Mouse (Mus musculus) myocyte (in vitro differentiated cells): ENCODE measurements at regions not wholly inside any gene's neighbourhood (a gene's known extent, or its start where the extent isn't known, plus 50 kb on each side); places are given as distances from the start of the nearest gene placed in this dataset.

ENCODE experiments used
- H3K27me3 ChIP-seq: one replicate; pipeline ENCODE4 v1.6.1; 2011; ENCODE audit not compliant: control insufficient read depth, insufficient read depth, insufficient read length
- H3K36me3 ChIP-seq: one replicate; pipeline ENCODE4 v1.6.1; 2011; ENCODE audit not compliant: control insufficient read depth, insufficient read depth
- H3K4me2 ChIP-seq: one replicate; pipeline ENCODE4 v1.6.1; 2011; ENCODE audit warnings: low read depth, control low read depth
- H3K4me3 ChIP-seq: one replicate; pipeline ENCODE4 v1.5.1; 2011; ENCODE audit warnings: mild to moderate bottlenecking, control low read depth, moderate library complexity
- H3K79me2 ChIP-seq: one replicate; pipeline ENCODE4 v1.6.1; 2011; ENCODE audit not compliant: control insufficient read depth, insufficient read depth
- H3ac ChIP-seq: one replicate; pipeline ENCODE4 v1.6.1; 2011; ENCODE audit not compliant: control insufficient read depth, insufficient read length
- CEBPB ChIP-seq: IDR thresholded peaks from 2 replicates; pipeline ENCODE4 v1.6.1; 2011; ENCODE audit warnings: mild to moderate bottlenecking, moderate library complexity; ENCODE audit not compliant: poor library complexity, insufficient read depth, severe bottlenecking
- E2F4 ChIP-seq: IDR thresholded peaks from one replicate; pipeline ENCODE4 v1.6.1; 2011; ENCODE audit warnings: mild to moderate bottlenecking, control low read depth, moderate library complexity; ENCODE audit not compliant: insufficient read depth
- MAX ChIP-seq: IDR thresholded peaks from one replicate; pipeline ENCODE4 v1.6.1; 2011; ENCODE audit warnings: low read depth, mild to moderate bottlenecking, control low read depth
- MYOD1 ChIP-seq, 3 experiments: IDR thresholded peaks; one replicate each; pipeline ENCODE4 v1.6.1; 2011; ENCODE audit warnings: control low read depth in 2 of 3, low read depth in 2 of 3, mild to moderate bottlenecking in 2 of 3, moderate library complexity in 1 of 3; ENCODE audit not compliant: insufficient read length in 2 of 3, control insufficient read depth in 1 of 3
- MYOG ChIP-seq, 3 experiments: IDR thresholded peaks; one replicate each; pipeline ENCODE4 v1.6.1; 2011; ENCODE audit warnings: control low read depth in 2 of 3, low read depth in 2 of 3, mild to moderate bottlenecking in 2 of 3; ENCODE audit not compliant: insufficient read length in 2 of 3, control insufficient read depth in 1 of 3, insufficient read depth in 1 of 3
- POLR2A ChIP-seq: IDR thresholded peaks from one replicate; pipeline ENCODE4 v1.6.1; 2011; ENCODE audit warnings: low read depth, mild to moderate bottlenecking, control low read depth, moderate library complexity; ENCODE audit not compliant: insufficient read length
- POLR2AphosphoS2 ChIP-seq: IDR thresholded peaks from one replicate; pipeline ENCODE4 v1.6.1; 2011; ENCODE audit warnings: low read depth, control low read depth; ENCODE audit not compliant: insufficient read length
- REST ChIP-seq: IDR thresholded peaks from one replicate; pipeline ENCODE4 v1.6.1; 2011; ENCODE audit warnings: mild to moderate bottlenecking, control low read depth, moderate library complexity; ENCODE audit not compliant: insufficient read depth, insufficient read length
- SRF ChIP-seq: IDR thresholded peaks from one replicate; pipeline ENCODE4 v1.6.1; 2011; ENCODE audit warnings: low read depth; ENCODE audit not compliant: control insufficient read depth, insufficient read length
- TCF12 ChIP-seq: IDR thresholded peaks from one replicate; pipeline ENCODE4 v1.6.1; 2011; ENCODE audit warnings: mild to moderate bottlenecking, control low read depth; ENCODE audit not compliant: poor library complexity, insufficient read depth, severe bottlenecking
- TCF3 ChIP-seq: IDR thresholded peaks from one replicate; pipeline ENCODE4 v1.6.1; 2011; ENCODE audit warnings: low read depth, control low read depth; ENCODE audit not compliant: insufficient read length
- USF1 ChIP-seq: IDR thresholded peaks from one replicate; pipeline ENCODE4 v1.6.1; 2011; ENCODE audit warnings: low read depth, mild to moderate bottlenecking, control low read depth, moderate library complexity

GRCm38 (mm10) chr1:186572651-186573050 is 133.1 kb downstream of the Tgfb2 start:
- TF ChIP-seq MAX: no peak
- no peak overlapping the region for H3K4me3 ChIP-seq
- H3ac ChIP-seq: no peak overlapping the region
- no peak overlapping the region for H3K4me2 ChIP-seq
- H3K79me2 ChIP-seq: no peaks in the 10 kb centered on the region
- no peaks in the 10 kb centered on the region for H3K27me3 ChIP-seq
- no peaks in the 10 kb centered on the region for H3K36me3 ChIP-seq

GRCm38 (mm10) chr1:186572092-186572491 is 133.7 kb downstream of the Tgfb2 start:
- Histone ChIP-seq H3K36me3 (no peaks in the 10 kb centered on the region), H3K27me3 (no peaks in the 10 kb centered on the region), H3K4me3 (no peak overlapping the region), H3ac (no peak overlapping the region), H3K79me2 (no peaks in the 10 kb centered on the region), H3K4me2 (no peak overlapping the region)
- TF ChIP-seq MYOD1 (IDR thresholded peaks at IDR 0.05; ENCODE audit: control insufficient read depth in 1 of 3, insufficient read length in 2 of 3, low read depth in 2 of 3) (no peak), POLR2A (no peak), CEBPB (no peak), E2F4 (no peak), MYOG (IDR thresholded peaks at IDR 0.05; ENCODE audit: control insufficient read depth in 1 of 3, insufficient read depth in 1 of 3, insufficient read length in 2 of 3, low read depth in 2 of 3) (no peak), USF1 (no peak), TCF12 (no peak), MAX (no peak), TCF3 (no peak), POLR2AphosphoS2 (no peak)

DNA sequence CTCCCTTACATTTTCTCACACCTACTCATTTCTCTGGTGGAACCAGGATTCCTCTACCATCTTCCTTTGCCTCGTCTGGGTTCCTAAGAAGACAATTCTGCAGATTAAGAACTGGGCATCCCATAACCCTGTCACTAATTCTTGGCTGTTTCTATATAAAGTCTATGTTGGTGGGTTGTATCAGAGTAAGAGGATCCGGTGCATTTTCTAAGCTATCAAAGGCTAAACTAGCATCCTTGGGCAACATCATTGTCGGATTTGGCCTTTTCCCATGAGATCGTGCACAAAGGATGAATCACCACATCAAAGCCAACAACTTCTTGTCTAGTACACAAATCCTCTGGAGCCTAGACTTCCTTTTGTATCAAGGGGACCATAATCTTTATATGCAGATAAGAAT is 137.3 kb downstream of the Tgfb2 start:
- H3K79me2 ChIP-seq: no peaks in the 10 kb centered on the region
- peak overlapping the region; percentile 57 for H3K4me2 ChIP-seq
- H3K36me3 ChIP-seq: no peaks in the 10 kb centered on the region
- H3K27me3 ChIP-seq: no peaks in the 10 kb centered on the region
- H3ac ChIP-seq: no peak overlapping the region
- H3K4me3 ChIP-seq: no peak overlapping the region
- TF ChIP-seq TCF3 (no peak), REST (no peak), MYOD1 (IDR thresholded peaks at IDR 0.05; ENCODE audit: control insufficient read depth in 1 of 3, insufficient read length in 2 of 3, low read depth in 2 of 3) (no peak), POLR2A (no peak), CEBPB (no peak), MYOG (IDR thresholded peaks at IDR 0.05; ENCODE audit: control insufficient read depth in 1 of 3, insufficient read depth in 1 of 3, insufficient read length in 2 of 3, low read depth in 2 of 3) (no peak), SRF (no peak)

- H3K4me2 ChIP-seq: peak overlapping the region; percentile 57
- no peak for TF ChIP-seq MYOD1 (IDR thresholded peaks at IDR 0.05; ENCODE audit: control insufficient read depth in 1 of 3, insufficient read length in 2 of 3, low read depth in 2 of 3)
- no peak for TF ChIP-seq REST
- TF ChIP-seq E2F4: no peak
- TF ChIP-seq POLR2AphosphoS2: no peak
- no peak for TF ChIP-seq MYOG (IDR thresholded peaks at IDR 0.05; ENCODE audit: control insufficient read depth in 1 of 3, insufficient read depth in 1 of 3, insufficient read length in 2 of 3, low read depth in 2 of 3)
- TF ChIP-seq USF1: no peak
- no peak for TF ChIP-seq POLR2A
- no peak for TF ChIP-seq CEBPB
- no peak for TF ChIP-seq MAX
Measured at GRCm38 (mm10) chr1:186568076-186568475, 137.7 kb downstream of the Tgfb2 start.

GRCm38 (mm10) chr1:186567136-186567826 is 138.5 kb downstream of the Tgfb2 start:
- Histone ChIP-seq H3ac (no peak overlapping the region), H3K4me3 (no peak overlapping the region), H3K79me2 (no peaks in the 10 kb centered on the region), H3K27me3 (no peaks in the 10 kb centered on the region), H3K36me3 (no peaks in the 10 kb centered on the region), H3K4me2 (peak overlapping the region; percentile 57)
- TF ChIP-seq CEBPB: no peak
- no peak for TF ChIP-seq POLR2A
- TF ChIP-seq SRF: no peak
- TF ChIP-seq TCF12: no peak
- no peak for TF ChIP-seq POLR2AphosphoS2
- TF ChIP-seq MYOG (IDR thresholded peaks at IDR 0.05; ENCODE audit: control insufficient read depth in 1 of 3, insufficient read depth in 1 of 3, insufficient read length in 2 of 3, low read depth in 2 of 3): no peak
- TF ChIP-seq MAX: no peak

More at GRCm38 (mm10) chr1:186568076-186568475, 137.7 kb downstream of the Tgfb2 start:
- H3K4me3 ChIP-seq: no peak overlapping the region
- no peaks in the 10 kb centered on the region for H3K36me3 ChIP-seq
- no peak overlapping the region for H3ac ChIP-seq
- H3K79me2 ChIP-seq: no peaks in the 10 kb centered on the region
- H3K27me3 ChIP-seq: no peaks in the 10 kb centered on the region
